Mouse (Mus musculus): ENCODE data around the gene Eprs. TPM values are rescaled to one million over a fixed set of nuclear protein-coding genes. Genes with fewer than 3 reads are reported as not detected.

The Eprs gene
- polyA plus RNA-seq, 1 experiment from 2014 or later = 177 TPM

- ATAC-seq (ENCODE audit: low FRiP score, low read depth) = peak; percentile 77
- H3K27me3 ChIP-seq = peaks cover 49% of the 10 kb centered on the region
- peak overlapping the region; percentile 62 for H3K9ac ChIP-seq
- no peaks in the 10 kb centered on the region for H3K9me3 ChIP-seq
- no peaks in the 10 kb centered on the region for H3K36me3 ChIP-seq
- H3K27ac ChIP-seq = no peak overlapping the region
- peak overlapping the region; percentile 58 for H3K4me3 ChIP-seq
- H3K4me1 ChIP-seq = peaks cover 10% of the 10 kb centered on the region
- 1% methylated on average over 70 of the region's 71 CpGs for WGBS
- H3K4me2 ChIP-seq (replicated peaks) = peak overlapping the region; percentile 97
These were observed 92.3 kb downstream of the Eprs start for GRCm38 (mm10) chr1:185454955-185455701.

- Histone ChIP-seq H3K4me2 (replicated peaks) (peak overlapping the region; percentile 97), H3K9me3 (no peaks in the 10 kb centered on the region), H3K27me3 (peaks cover 49% of the 10 kb centered on the region), H3K9ac (no peak overlapping the region), H3K4me3 (no peak overlapping the region), H3K36me3 (no peaks in the 10 kb centered on the region), H3K4me1 (peaks cover 10% of the 10 kb centered on the region), H3K27ac (no peak overlapping the region)
- ATAC-seq (ENCODE audit: low FRiP score, low read depth) = no peak
- WGBS = 81% methylated on average over 9 of the region's 9 CpGs
These were observed 93.5 kb downstream of the Eprs start for GRCm38 (mm10) chr1:185456327-185456726.

- Histone ChIP-seq H3K4me2 (replicated peaks) (no peak overlapping the region), H3K4me3 (no peak overlapping the region), H3K27me3 (peaks cover 28% of the 10 kb centered on the region), H3K36me3 (no peaks in the 10 kb centered on the region), H3K9ac (no peak overlapping the region), H3K27ac (no peak overlapping the region), H3K4me1 (peaks cover 5% of the 10 kb centered on the region), H3K9me3 (no peaks in the 10 kb centered on the region)
- no peak for ATAC-seq (ENCODE audit: low FRiP score, low read depth)
- WGBS = 75% methylated on average over 5 of the region's 5 CpGs
These were observed 97.3 kb downstream of the Eprs start for GRCm38 (mm10) chr1:185460096-185460495.

- WGBS = 74% methylated on average over 5 of the region's 5 CpGs
- H3K27ac ChIP-seq = no peak overlapping the region
- H3K4me1 ChIP-seq = peaks cover 9% of the 10 kb centered on the region
- no peaks in the 10 kb centered on the region for H3K9me3 ChIP-seq
- no peak overlapping the region for H3K4me3 ChIP-seq
- no peak for ATAC-seq (ENCODE audit: low FRiP score, low read depth)
- no peak overlapping the region for H3K9ac ChIP-seq
- no peaks in the 10 kb centered on the region for H3K27me3 ChIP-seq
- H3K4me2 ChIP-seq (replicated peaks) = no peak overlapping the region
- H3K36me3 ChIP-seq = no peaks in the 10 kb centered on the region
These were observed 100.0 kb downstream of the Eprs start for GRCm38 (mm10) chr1:185462889-185463288.

- Histone ChIP-seq H3K36me3 (no peaks in the 10 kb centered on the region), H3K27me3 (no peaks in the 10 kb centered on the region), H3K4me2 (replicated peaks) (no peak overlapping the region), H3K4me1 (peaks cover 30% of the 10 kb centered on the region), H3K9me3 (no peaks in the 10 kb centered on the region), H3K4me3 (no peak overlapping the region), H3K9ac (no peak overlapping the region), H3K27ac (no peak overlapping the region)
- no peak for ATAC-seq (ENCODE audit: low FRiP score, low read depth)
- WGBS = 72% methylated on average over 8 of the region's 8 CpGs
These were observed 106.7 kb downstream of the Eprs start for GRCm38 (mm10) chr1:185469551-185470021.

GRCm38 (mm10) chr1:185472025-185472720, 109.3 kb downstream of the Eprs start:
- H3K9ac ChIP-seq = no peak overlapping the region
- WGBS = 26% methylated on average over 8 of the region's 8 CpGs
- no peaks in the 10 kb centered on the region for H3K36me3 ChIP-seq
- no peak overlapping the region for H3K4me3 ChIP-seq
- peak overlapping the region; percentile 12; the same call in 1 of the 2 replicates for H3K27ac ChIP-seq
- no peak overlapping the region for H3K4me2 ChIP-seq (replicated peaks)
- no peak for ATAC-seq (ENCODE audit: low FRiP score, low read depth)
- no peaks in the 10 kb centered on the region for H3K9me3 ChIP-seq
- no peaks in the 10 kb centered on the region for H3K27me3 ChIP-seq
- H3K4me1 ChIP-seq = peaks cover 30% of the 10 kb centered on the region

- WGBS = 76% methylated on average over 4 of the region's 4 CpGs
- Histone ChIP-seq H3K9ac (no peak overlapping the region), H3K27me3 (no peaks in the 10 kb centered on the region), H3K9me3 (no peaks in the 10 kb centered on the region), H3K27ac (no peak overlapping the region), H3K36me3 (no peaks in the 10 kb centered on the region), H3K4me1 (peaks cover 25% of the 10 kb centered on the region), H3K4me3 (no peak overlapping the region), H3K4me2 (replicated peaks) (no peak overlapping the region)
- no peak for ATAC-seq (ENCODE audit: low FRiP score, low read depth)
These were observed 109.9 kb downstream of the Eprs start for GRCm38 (mm10) chr1:185472730-185473129.

GRCm38 (mm10) chr1:185473437-185473836, 110.6 kb downstream of the Eprs start:
- no peak for ATAC-seq (ENCODE audit: low FRiP score, low read depth)
- Histone ChIP-seq H3K4me2 (replicated peaks) (no peak overlapping the region), H3K9me3 (no peaks in the 10 kb centered on the region), H3K4me1 (peaks cover 18% of the 10 kb centered on the region), H3K36me3 (no peaks in the 10 kb centered on the region), H3K27me3 (no peaks in the 10 kb centered on the region), H3K9ac (no peak overlapping the region), H3K27ac (no peak overlapping the region), H3K4me3 (no peak overlapping the region)
- WGBS = 89% methylated on average over 1 of the region's 1 CpGs

MicroRNA genes within 50 kb of the gene (microRNA counts, 519-probe panel; counts per million panel counts)
- microRNA mmu-miR-194 = 2,570 counts per million, percentile 38 among the panel's probes with 10 or more counts

Small RNAs within 50 kb of the gene (microRNA-seq; reads per million reads assigned to microRNA genes)
- 1.4 reads per million for gene Mir194-1
- gene Mir215 = 1.6 reads per million

Other genes with a start within 250 kb of the Eprs start
- gene Rab3gap2, start 158.9 kb upstream of the Eprs start, polyA plus RNA-seq (2015; fragmentation: Nextera tagmentation; extraction: Ambion mirVana) = 22.4 and 25.7 TPM in 2 replicates
- gene Iars2, start 33.6 kb upstream of the Eprs start, polyA plus RNA-seq (2015; fragmentation: Nextera tagmentation; extraction: Ambion mirVana) = 25.8 and 27.0 TPM in 2 replicates
- 19.7 and 21.9 TPM in 2 replicates for gene Bpnt1, start 30.9 kb upstream of the Eprs start, polyA plus RNA-seq (2015; fragmentation: Nextera tagmentation; extraction: Ambion mirVana)
- 0.36 and 0.45 TPM in 2 replicates for gene Slc30a10, start 91.8 kb downstream of the Eprs start, polyA plus RNA-seq (2015; fragmentation: Nextera tagmentation; extraction: Ambion mirVana)

All from limb, embryonic 13.5 days (tissue).